Mouse (Mus musculus) small intestine, adult 2 months (tissue): Measurements from ENCODE around the gene Htr1d.

Experiments
- CTCF ChIP-seq: fragments of 200-500 bp; IDR thresholded peaks from 2 replicates; pipeline ENCODE4 v1.5.1; 2012; ENCODE audit warnings: low read depth, mild to moderate bottlenecking, control low read depth, inconsistent platforms, low read length, moderate library complexity, mixed read lengths; ENCODE audit not compliant: insufficient replicate concordance, insufficient read length; ENCODE audit errors: extremely low read depth
- POLR2A ChIP-seq: fragments of 200-500 bp; IDR thresholded peaks from 2 replicates; pipeline ENCODE4 v1.6.1; 2012; ENCODE audit warnings: low read depth, mild to moderate bottlenecking, control low read depth, inconsistent platforms, low read length, moderate library complexity

GRCm38 (mm10) chr4:136461206-136461605 lies 37.9 kb downstream of the Htr1d start:
- no peak for TF ChIP-seq POLR2A
- no peak for TF ChIP-seq CTCF
